Mouse (Mus musculus): ENCODE results near the gene Txnip.

GRCm38 (mm10) chr3:96581141-96581540 lies 23.4 kb downstream of the Txnip start:
- TF ChIP-seq CTCF (IDR thresholded peaks at IDR 0.05; ENCODE audit: borderline replicate concordance, control insufficient read depth, extremely low read depth, insufficient read depth, low read length, poor library complexity) (no peak), POLR2A (IDR thresholded peaks at IDR 0.05; ENCODE audit: control insufficient read depth, extremely low read depth, insufficient read depth, low read length, poor library complexity) (no peak)
